Mouse (Mus musculus) lung, adult 2 months (tissue): ENCODE data around the gene Gm45234.

Experiments
- CTCF ChIP-seq: fragments of 200-500 bp; IDR thresholded peaks from 2 replicates; pipeline ENCODE4 v1.5.1; 2011; ENCODE audit warnings: mild to moderate bottlenecking, low read length, control low read depth; ENCODE audit not compliant: insufficient read depth
- POLR2A ChIP-seq: fragments of 200-500 bp; IDR thresholded peaks from 2 replicates; pipeline ENCODE4 v1.6.1; 2011; ENCODE audit warnings: low read depth, mild to moderate bottlenecking, control low read depth, low read length, borderline replicate concordance; ENCODE audit errors: extremely low read depth

- TF ChIP-seq POLR2A (no peak), CTCF (no peak)
Measured at GRCm38 (mm10) chr6:124769101-124769765, 13.4 kb upstream of the Gm45234 start, which contains the start of gene Eno2.
